9 mouse cellular contexts compared by ENCODE assay signal in the genomic region with DNA sequence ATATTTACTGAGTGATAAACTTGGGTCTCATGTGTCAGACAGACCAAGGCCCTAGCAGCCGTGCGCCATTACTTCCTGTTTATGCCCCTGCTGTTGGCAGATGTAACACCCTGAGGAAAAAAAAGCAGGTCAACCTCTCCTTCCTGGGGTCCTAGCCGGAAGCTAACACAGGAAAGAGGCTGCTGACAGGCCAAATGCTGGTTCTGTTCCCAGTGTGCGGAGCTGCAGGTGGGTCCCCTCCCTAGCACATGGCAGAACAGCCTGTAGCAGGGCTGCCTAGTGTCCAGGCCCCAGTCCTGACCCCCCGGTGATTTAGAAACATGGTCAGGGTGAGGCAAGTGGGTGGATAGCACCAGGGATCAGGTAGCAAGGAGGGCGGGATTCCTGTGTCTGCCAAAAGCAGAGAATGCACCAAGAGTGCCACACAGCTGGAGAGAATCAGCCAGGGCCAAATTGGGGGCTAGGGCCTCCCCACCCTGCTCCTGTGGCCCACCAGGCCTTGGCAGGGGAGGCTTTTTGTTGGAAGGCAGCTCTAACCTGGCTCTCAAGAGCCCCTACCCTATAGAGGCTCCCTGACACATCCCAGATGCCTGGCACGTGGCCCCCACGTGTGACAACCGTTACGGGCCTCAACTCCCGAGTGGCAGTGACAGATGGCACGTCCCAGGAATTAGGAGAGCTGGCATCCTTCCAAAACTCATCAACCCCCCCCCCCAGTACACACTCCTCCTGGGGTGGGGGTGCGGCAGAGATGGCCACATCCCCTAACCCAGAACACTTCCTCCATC. TPM values are rescaled to one million over a fixed set of nuclear protein-coding genes. Genes with fewer than 3 reads are reported as not detected.
DNase-seq lines count a peak whose midpoint lies in the region; ATAC-seq and TF ChIP-seq lines count a peak whose summit lies in the region.
"Had no signal": no experiment of that assay in that cellular context is flagged by ENCODE, and none has a peak within 500 bp of the region (broad histone marks: within the 10 kb centered on the region; RNA-seq: fewer than 3 reads in every experiment).

No protein-coding gene starts in this region.

- ATAC-seq in kidney, embryonic 14.5 days (ENCODE audit: low FRiP score, low TSS enrichment), result 0 out of 2 replicates have a peak, but pooled peaks have one; percentile 6
- ATAC-seq in embryonic facial prominence, embryonic 14.5 days (ENCODE audit: low read depth), result peak; percentile 66
- ATAC-seq in kidney, embryonic 15.5 days (replicated peaks; ENCODE audit: low FRiP score), result 0 out of 2 replicates have a peak, but pooled peaks have one; percentile 16
- ATAC-seq in granulocyte monocyte progenitor cell, adult 5-6 weeks (replicated peaks; ENCODE audit: poor library complexity, severe bottlenecking), result no peak

- no peak overlapping the region for H3K4me2 ChIP-seq in kidney, embryonic 14.5 days (replicated peaks; ENCODE audit: low read depth, low read length)
- 0 out of 2 replicates have a peak overlapping the region, but pooled peaks have one; percentile 12 for H3K4me2 ChIP-seq in embryonic facial prominence, embryonic 14.5 days (ENCODE audit: low read depth, low read length)
- no peak overlapping the region for H3K4me2 ChIP-seq in kidney, embryonic 15.5 days

- DNase-seq in kidney, postnatal 4 days, result no peak
- peak; percentile 78 for DNase-seq in embryonic facial prominence, embryonic 14.5 days (ENCODE audit: low spot score)
- no peak for DNase-seq in layer of hippocampus, postnatal 10 days (ENCODE audit: low spot score in 2 of 2)
- DNase-seq in adipocyte (ENCODE audit: low spot score), result no peak

- H3K4me3 ChIP-seq in kidney, embryonic 14.5 days (ENCODE audit: low read length), result no peak overlapping the region
- H3K4me3 ChIP-seq in embryonic facial prominence, embryonic 14.5 days (ENCODE audit: low read depth, low read length), result no peak overlapping the region
- no peak overlapping the region for H3K4me3 ChIP-seq in kidney, embryonic 15.5 days (replicated peaks)
- H3K4me3 ChIP-seq in small intestine, adult 2 months (ENCODE audit: low read depth, low read length), result no peak overlapping the region

- peaks cover 64% of the 10 kb centered on the region for H3K36me3 ChIP-seq in kidney, embryonic 14.5 days (ENCODE audit: control insufficient read depth, insufficient read depth, low read length)
- peaks cover 12% of the 10 kb centered on the region; the same call in 1 of the 2 replicates for H3K36me3 ChIP-seq in embryonic facial prominence, embryonic 14.5 days (ENCODE audit: control insufficient read depth, insufficient read depth, low read length)
- H3K36me3 ChIP-seq in kidney, embryonic 15.5 days, result peaks cover 80% of the 10 kb centered on the region
- H3K36me3 ChIP-seq in small intestine, adult 2 months (ENCODE audit: control insufficient read depth, insufficient read depth, low read length), result no peaks in the 10 kb centered on the region

- no peaks in the 10 kb centered on the region for H3K9me3 ChIP-seq in kidney, embryonic 14.5 days (ENCODE audit: control insufficient read depth, low read length)
- H3K9me3 ChIP-seq in embryonic facial prominence, embryonic 14.5 days (ENCODE audit: control insufficient read depth, low read length), result no peaks in the 10 kb centered on the region
- no peaks in the 10 kb centered on the region for H3K9me3 ChIP-seq in kidney, embryonic 15.5 days (replicated peaks)

- H3K9ac ChIP-seq in kidney, embryonic 14.5 days (ENCODE audit: low read depth, low read length), result peak overlapping the region; percentile 28; the same call in 1 of the 2 replicates
- H3K9ac ChIP-seq in embryonic facial prominence, embryonic 14.5 days (ENCODE audit: low read depth, low read length), result no peak overlapping the region
- H3K9ac ChIP-seq in kidney, embryonic 15.5 days, result no peak overlapping the region

- no peaks in the 10 kb centered on the region for H3K27me3 ChIP-seq in kidney, embryonic 14.5 days (ENCODE audit: control insufficient read depth, insufficient read depth, low read length)
- H3K27me3 ChIP-seq in embryonic facial prominence, embryonic 14.5 days (replicated peaks; ENCODE audit: control insufficient read depth, insufficient read depth, low read length), result no peaks in the 10 kb centered on the region
- H3K27me3 ChIP-seq in kidney, embryonic 15.5 days, result no peaks in the 10 kb centered on the region
- no peaks in the 10 kb centered on the region for H3K27me3 ChIP-seq in small intestine, adult 2 months (ENCODE audit: control insufficient read depth, insufficient read depth, low read length)

- 36% methylated on average over 13 of the region's 13 CpGs for WGBS in kidney, embryonic 14.5 days
- 37% methylated on average over 12 of the region's 13 CpGs for WGBS in embryonic facial prominence, embryonic 14.5 days
- WGBS in kidney, embryonic 15.5 days, result 35% methylated on average over 13 of the region's 13 CpGs
- WGBS in small intestine, adult 2 months, result 63% methylated on average over 13 of the region's 13 CpGs

- H3K27ac ChIP-seq in kidney, embryonic 14.5 days (ENCODE audit: low read depth, low read length), result peak overlapping the region; percentile 12; the same call in 1 of the 2 replicates
- H3K27ac ChIP-seq in embryonic facial prominence, embryonic 14.5 days (replicated peaks; ENCODE audit: low read depth, low read length), result peak overlapping the region; percentile 68
- H3K27ac ChIP-seq in kidney, embryonic 15.5 days, result peak overlapping the region; percentile 49
- peak overlapping the region; percentile 30; the same call in 1 of the 2 replicates for H3K27ac ChIP-seq in small intestine, adult 2 months (ENCODE audit: insufficient read depth, low read depth, low read length)

- peaks cover 22% of the 10 kb centered on the region for H3K4me1 ChIP-seq in kidney, embryonic 14.5 days (ENCODE audit: control insufficient read depth, insufficient read depth, low read length)
- peaks cover 19% of the 10 kb centered on the region for H3K4me1 ChIP-seq in embryonic facial prominence, embryonic 14.5 days (ENCODE audit: control insufficient read depth, insufficient read depth, low read length)
- H3K4me1 ChIP-seq in kidney, embryonic 15.5 days, result peaks cover 42% of the 10 kb centered on the region
- H3K4me1 ChIP-seq in small intestine, adult 2 months (ENCODE audit: control insufficient read depth, insufficient read depth, insufficient read length, low read length), result peaks cover 17% of the 10 kb centered on the region

- TF ChIP-seq POLR2A in small intestine, adult 2 months (IDR thresholded peaks at IDR 0.05; ENCODE audit: low read depth, low read length), result peak; percentile 6; the same call in 1 of the 2 replicates

- TF ChIP-seq CTCF in small intestine, adult 2 months (IDR thresholded peaks at IDR 0.05; ENCODE audit: extremely low read depth, insufficient read length, insufficient replicate concordance, low read depth, low read length), result no peak

RNA-seq across cellular contexts. Expression of gene Plxnd1, which starts 23.3 kb away (rescaled TPM):
- polyA plus RNA-seq in kidney, embryonic 14.5 days (2014; fragmentation: Nextera tagmentation; extraction: Ambion mirVana), result 58.3 and 62.7 TPM in 2 replicates
- 45.5 and 46.9 TPM in 2 replicates for polyA plus RNA-seq in embryonic facial prominence, embryonic 14.5 days (2014; fragmentation: Nextera tagmentation; extraction: Ambion mirVana)
- 47.3 and 52.7 TPM in 2 replicates for polyA plus RNA-seq in kidney, embryonic 15.5 days (2015; fragmentation: Nextera tagmentation; extraction: Ambion mirVana)
- polyA plus RNA-seq in small intestine, adult 2 months (2012; rRNA removed), result 26.2 TPM in 2 replicates
- 10 to 100 TPM; 73.2 to 73.5 TPM for total RNA-seq in layer of hippocampus, postnatal 10 days (2021)
- total RNA-seq in granulocyte monocyte progenitor cell, adult 5-6 weeks (2014; fragmentation: Nextera tagmentation), result 29.1 and 38.2 TPM in 2 replicates
- 43.3 and 46.6 TPM in 2 replicates for total RNA-seq in granulocyte monocyte progenitor cell, adult 5-6 weeks (2017)

RNA-seq across cellular contexts. Expression of gene H1foo, which starts 26.7 kb away (rescaled TPM):
- not detected in 2 replicates for polyA plus RNA-seq in kidney, embryonic 14.5 days (2014; fragmentation: Nextera tagmentation; extraction: Ambion mirVana)
- polyA plus RNA-seq in embryonic facial prominence, embryonic 14.5 days (2014; fragmentation: Nextera tagmentation; extraction: Ambion mirVana), result not detected in 2 replicates
- polyA plus RNA-seq in kidney, embryonic 15.5 days (2015; fragmentation: Nextera tagmentation; extraction: Ambion mirVana), result not detected in 2 replicates
- polyA plus RNA-seq in small intestine, adult 2 months (2012; rRNA removed), result not detected in 2 replicates
- not detected for total RNA-seq in layer of hippocampus, postnatal 10 days (2021)
- not detected in 2 replicates for total RNA-seq in granulocyte monocyte progenitor cell, adult 5-6 weeks (2014; fragmentation: Nextera tagmentation)
- not detected in 2 replicates for total RNA-seq in granulocyte monocyte progenitor cell, adult 5-6 weeks (2017)
- total RNA-seq: left cerebral cortex, postnatal 10 days had no signal

RNA-seq across cellular contexts. Expression of gene Rho, which starts 39.9 kb away (rescaled TPM):
- polyA plus RNA-seq in kidney, embryonic 14.5 days (2014; fragmentation: Nextera tagmentation; extraction: Ambion mirVana), result 0.06 TPM in 1 of 2 replicates, not detected in the other
- 0.51 and 1.0 TPM in 2 replicates for polyA plus RNA-seq in embryonic facial prominence, embryonic 14.5 days (2014; fragmentation: Nextera tagmentation; extraction: Ambion mirVana)
- polyA plus RNA-seq in kidney, embryonic 15.5 days (2015; fragmentation: Nextera tagmentation; extraction: Ambion mirVana), result 0.10 and 0.14 TPM in 2 replicates
- polyA plus RNA-seq in small intestine, adult 2 months (2012; rRNA removed), result 0.27 and 0.35 TPM in 2 replicates
- under 1 TPM; 0.27 TPM for total RNA-seq in layer of hippocampus, postnatal 10 days (2021)
- total RNA-seq in granulocyte monocyte progenitor cell, adult 5-6 weeks (2014; fragmentation: Nextera tagmentation), result not detected in 2 replicates
- total RNA-seq in granulocyte monocyte progenitor cell, adult 5-6 weeks (2017), result not detected in 2 replicates

Comparison
In these comparisons a context has a peak if more than half of its experiments do, and no peak if none do; other contexts are left out.
1. H3K27ac ChIP-seq: peak in every context shown above with its lines; median percentile 68 in embryonic facial prominence, embryonic 14.5 days; 49 in kidney, embryonic 15.5 days; 30 in small intestine, adult 2 months; 12 in kidney, embryonic 14.5 days.